Mouse (Mus musculus) mouse embryonic stem cell (cell line): ENCODE measurements around the gene Rab11fip3.
"Not testable (repeated sequence)": the region's sequence is repeated elsewhere in the genome, so short reads cannot be mapped to it uniquely, and the experiment has no call there.

Source experiments
- in situ Hi-C, 2 experiments: fragments of 300-500 bp; cut with MboI; formaldehyde crosslinking; loops; 1 replicate in 1 of 2; 3 replicates in 1 of 2; pipeline ENCODE4 v1.14.3; 2019 to 2020; ENCODE audit warnings: low sequenced_read_pairs in 2 of 2, low pct_unique_long_range_greater_than_20kb in 1 of 2, mixed read lengths in 1 of 2; ENCODE audit not compliant: unreplicated experiment in 1 of 2

Gene Rab11fip3

GRCm38 (mm10) chr17:26046253-26046997 lies 22.9 kb downstream of the Rab11fip3 start:
- in situ Hi-C loops = no loop called here

DNA sequence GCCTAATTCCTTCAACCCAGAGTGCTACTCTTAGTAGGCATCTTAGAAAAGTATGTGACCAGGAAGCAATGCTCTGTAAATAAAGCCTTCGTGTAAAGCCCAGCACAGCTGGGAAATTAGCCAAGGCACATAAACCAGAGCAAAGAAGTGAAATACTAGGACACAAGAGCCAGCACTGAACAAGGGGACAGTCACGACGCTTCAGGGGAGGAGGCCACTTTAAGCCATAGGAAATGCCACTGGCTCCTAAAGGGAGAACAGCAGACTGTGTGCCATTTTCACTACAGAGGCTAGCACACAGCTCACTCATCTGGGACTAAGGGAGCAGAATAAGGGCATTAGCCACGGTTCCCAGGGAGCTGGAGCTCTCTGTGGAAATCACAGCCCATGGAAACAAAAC lies 24.1 kb downstream of the Rab11fip3 start:
- in situ Hi-C loops = no loop called here

- in situ Hi-C loops = no loop called here
Observed at GRCm38 (mm10) chr17:26043249-26043636, 26.1 kb downstream of the Rab11fip3 start.

GRCm38 (mm10) chr17:26042599-26043248 lies 26.6 kb downstream of the Rab11fip3 start:
- in situ Hi-C loops = no loop called here

GRCm38 (mm10) chr17:26041111-26041802 lies 28.1 kb downstream of the Rab11fip3 start:
- in situ Hi-C loops = no loop called here

GRCm38 (mm10) chr17:26040711-26041110 lies 28.6 kb downstream of the Rab11fip3 start:
- in situ Hi-C loops = not testable (repeated sequence)

DNA sequence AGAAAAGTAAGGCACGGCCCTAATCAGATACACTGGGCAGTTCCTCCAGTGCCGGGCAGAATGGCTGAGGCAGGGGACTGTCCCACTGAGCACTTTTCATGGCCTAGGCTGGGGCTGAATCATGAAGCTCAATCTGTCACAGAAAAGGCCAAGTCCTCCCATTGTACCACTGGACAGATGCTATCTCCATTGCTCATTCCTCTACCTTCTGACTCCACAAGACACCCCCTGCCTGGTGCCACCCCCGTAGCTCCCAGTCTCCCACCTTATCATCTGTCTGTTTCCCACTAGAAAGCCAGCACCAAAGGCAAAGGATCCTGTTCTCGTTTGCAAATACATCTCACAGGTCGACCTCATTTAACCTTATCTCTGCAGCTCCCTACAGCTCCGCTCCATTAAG lies 37.3 kb downstream of the Rab11fip3 start:
- in situ Hi-C loops = no loop called here

- in situ Hi-C loops = no loop called here
Observed at GRCm38 (mm10) chr17:26031583-26031982, 37.8 kb downstream of the Rab11fip3 start.

- in situ Hi-C loops = no loop called here
Observed at GRCm38 (mm10) chr17:26028261-26028660, 41.1 kb downstream of the Rab11fip3 start.

GRCm38 (mm10) chr17:26024674-26025073 lies 44.7 kb downstream of the Rab11fip3 start:
- in situ Hi-C loops = no loop called here

DNA sequence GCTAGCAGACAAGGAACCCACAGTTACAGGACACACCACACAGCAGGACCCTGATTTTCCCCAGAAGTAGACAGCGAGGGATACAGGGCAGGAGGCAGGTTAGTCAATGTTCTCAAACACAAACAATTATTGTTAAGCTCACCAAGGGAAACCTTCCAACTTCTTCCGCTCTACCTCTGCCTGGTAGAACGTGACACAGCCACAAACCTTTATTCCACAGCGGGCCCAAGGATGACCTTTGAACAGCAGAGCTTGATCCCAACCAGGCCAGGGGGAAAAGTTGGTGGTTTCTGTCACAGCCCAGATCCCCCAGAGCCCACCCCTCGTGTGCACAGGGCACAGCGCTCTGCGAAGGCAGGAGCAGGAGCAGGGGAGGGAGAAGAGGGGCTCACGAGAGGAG lies 45.4 kb downstream of the Rab11fip3 start:
- in situ Hi-C loops = no loop called here

DNA sequence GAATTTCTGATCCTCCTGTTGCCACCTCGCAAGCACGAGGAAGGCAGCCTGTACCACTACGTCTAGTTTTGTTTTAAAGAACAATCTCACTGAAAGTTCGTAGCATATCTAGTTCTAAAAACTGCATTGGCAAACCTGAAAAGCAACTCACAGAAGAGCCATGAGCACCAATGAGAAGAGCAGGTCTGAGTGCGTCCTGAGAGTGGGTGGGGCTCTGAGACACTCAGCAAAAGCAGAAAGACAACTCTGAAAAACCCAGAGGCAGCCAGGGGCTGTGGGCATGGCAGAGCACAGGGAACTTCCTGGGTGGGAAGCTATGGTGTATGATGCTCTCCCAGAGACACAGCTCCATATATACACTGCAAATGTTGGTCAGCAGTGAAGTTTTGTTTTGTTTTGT lies 46.2 kb downstream of the Rab11fip3 start:
- in situ Hi-C loops = no loop called here

DNA sequence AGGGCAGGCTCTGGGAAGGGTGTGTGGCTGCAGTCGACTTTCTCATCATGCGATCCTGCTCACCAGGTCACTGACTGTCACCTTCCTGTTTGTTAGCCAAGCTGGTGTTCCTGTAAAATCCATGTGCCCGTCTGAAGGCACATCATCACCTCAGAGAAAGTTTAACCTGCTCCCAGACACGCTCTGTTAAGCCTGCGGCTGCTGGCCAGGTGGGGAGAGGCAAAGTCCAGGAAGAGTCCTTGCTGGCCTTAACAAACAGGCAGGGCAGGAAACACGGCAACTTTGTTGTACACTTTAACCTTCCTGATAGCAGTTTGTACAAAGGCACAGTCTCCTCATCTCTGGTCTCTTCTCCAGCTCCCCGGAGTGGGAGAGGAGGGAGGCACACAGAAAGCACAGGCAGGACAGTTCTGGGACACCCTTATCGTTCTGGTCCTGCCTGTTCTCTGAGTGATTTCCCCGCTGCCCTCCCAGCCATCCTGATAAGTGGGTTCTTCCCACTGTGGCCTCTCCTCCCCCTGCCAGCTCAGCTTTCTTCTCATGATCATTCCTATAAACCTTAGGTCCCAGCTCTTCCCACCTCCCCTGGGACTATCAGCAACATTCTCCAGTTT lies 47.5 kb downstream of the Rab11fip3 start:
- in situ Hi-C loops = no loop called here

DNA sequence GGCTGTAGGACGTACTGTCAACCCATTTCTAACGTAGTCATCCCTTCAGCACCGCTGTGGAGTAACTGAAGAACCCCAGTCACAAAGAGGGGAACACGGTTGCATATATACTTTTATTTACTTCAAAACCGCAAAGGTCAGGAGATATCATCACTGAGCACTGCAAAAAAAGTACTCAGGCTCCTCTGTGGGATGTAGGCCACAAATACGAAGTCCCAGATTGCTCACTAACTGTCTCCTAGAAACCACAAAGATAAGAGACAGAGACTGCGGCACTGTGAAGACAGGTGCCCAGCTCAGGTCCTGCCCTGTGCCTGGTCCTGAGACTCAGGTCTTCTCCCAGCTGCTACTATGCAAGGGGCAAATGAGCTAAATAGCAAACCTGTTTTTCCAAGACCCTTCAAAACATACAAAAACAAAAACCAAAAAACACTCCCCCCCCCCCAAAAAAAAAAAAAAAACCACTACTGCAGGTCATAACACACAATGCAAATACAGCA lies 48.5 kb downstream of the Rab11fip3 start:
- in situ Hi-C loops = no loop called here

GRCm38 (mm10) chr17:26018388-26018787 lies 51.0 kb downstream of the Rab11fip3 start:
- in situ Hi-C loops = no loop called here

DNA sequence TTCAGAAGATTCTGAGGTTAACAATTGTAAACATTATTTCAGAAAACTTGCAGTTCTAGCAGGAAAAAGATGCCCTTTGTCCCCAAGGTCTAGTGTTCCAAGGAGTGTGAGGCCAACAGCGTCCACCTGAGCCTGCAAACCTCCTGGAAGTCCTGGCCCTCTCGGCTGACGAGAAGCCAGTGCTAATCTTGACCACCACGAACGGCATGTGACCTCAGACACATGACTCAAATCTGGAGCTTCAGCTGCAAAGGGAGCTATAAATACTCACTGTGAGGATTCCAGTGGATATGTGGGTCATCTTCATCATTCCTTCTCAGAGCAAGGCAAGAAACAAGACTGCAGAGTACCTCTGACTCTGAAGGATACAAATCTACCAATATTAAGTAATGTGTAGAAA lies 51.4 kb downstream of the Rab11fip3 start:
- in situ Hi-C loops = no loop called here

DNA sequence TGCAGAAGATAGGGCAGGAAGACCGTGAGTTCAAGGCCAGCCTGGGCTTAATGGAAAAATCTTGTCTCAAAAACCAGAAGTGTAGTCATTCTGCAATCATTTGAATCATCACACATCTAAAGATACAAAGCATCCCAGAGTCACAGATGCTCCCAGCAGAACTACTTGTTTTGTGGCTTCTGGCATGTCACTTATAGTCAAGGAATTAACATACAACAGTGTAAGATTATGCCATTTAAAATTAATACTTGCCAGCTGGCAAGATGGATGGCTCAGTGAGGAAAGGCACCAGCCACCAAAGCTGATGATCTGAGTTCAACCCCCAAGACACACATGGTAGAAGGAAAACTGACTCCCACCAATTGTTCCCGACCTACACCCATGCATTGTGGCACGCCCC lies 52.3 kb downstream of the Rab11fip3 start:
- in situ Hi-C loops = no loop called here

DNA sequence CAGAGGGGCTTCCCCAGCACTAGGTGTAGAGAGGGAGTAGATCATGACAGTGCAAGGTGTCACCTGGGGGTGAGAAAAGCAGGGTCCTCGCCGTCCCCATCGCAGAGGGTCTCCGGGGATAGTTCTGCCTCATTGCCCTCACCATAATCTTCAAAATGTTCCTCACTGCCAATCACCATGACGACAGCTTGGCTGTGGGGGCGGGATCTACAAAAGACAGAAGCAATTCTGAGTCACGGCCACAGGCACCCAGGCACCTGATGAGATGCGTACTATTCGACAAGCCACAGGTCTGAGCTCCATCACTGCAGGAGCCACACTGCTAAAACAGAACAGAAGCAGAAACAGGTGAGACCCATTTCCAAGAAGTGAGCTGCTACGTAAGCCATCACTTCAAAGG lies 55.6 kb downstream of the Rab11fip3 start:
- in situ Hi-C loops = no loop called here

- in situ Hi-C loops = no loop called here
Observed at GRCm38 (mm10) chr17:26011841-26012460, 57.4 kb downstream of the Rab11fip3 start.
